Mouse (Mus musculus): ENCODE measurements at regions not wholly inside any gene's neighbourhood (a gene's known extent, or its start where the extent isn't known, plus 50 kb on each side); places are given as distances from the start of the nearest gene placed in this dataset.

DNA sequence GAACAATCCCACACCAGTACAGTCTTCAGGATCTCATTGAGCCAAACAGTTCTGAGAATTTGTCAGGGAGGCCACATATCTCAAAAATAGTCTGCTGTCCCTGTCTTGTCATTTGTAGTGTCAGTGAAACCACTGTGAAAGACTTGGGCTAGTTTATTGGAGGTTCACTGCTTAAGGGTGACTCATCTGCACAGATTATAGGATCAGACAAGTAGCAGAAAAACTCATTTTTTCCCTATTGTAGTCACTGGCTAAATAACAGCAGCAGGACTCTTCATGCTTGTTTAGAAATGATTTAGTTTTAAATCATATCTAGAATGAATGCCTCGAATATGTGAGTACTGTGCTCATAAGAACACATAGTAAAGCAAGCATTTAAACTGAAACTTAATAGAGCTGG is 475.2 kb upstream of the Marcks start:
- DNase-seq (ENCODE audit: low read depth) = no peak

- no peak for DNase-seq (ENCODE audit: low read depth)
Observed at GRCm38 (mm10) chr10:37603529-37603928, 464.8 kb upstream of the Marcks start.

DNA sequence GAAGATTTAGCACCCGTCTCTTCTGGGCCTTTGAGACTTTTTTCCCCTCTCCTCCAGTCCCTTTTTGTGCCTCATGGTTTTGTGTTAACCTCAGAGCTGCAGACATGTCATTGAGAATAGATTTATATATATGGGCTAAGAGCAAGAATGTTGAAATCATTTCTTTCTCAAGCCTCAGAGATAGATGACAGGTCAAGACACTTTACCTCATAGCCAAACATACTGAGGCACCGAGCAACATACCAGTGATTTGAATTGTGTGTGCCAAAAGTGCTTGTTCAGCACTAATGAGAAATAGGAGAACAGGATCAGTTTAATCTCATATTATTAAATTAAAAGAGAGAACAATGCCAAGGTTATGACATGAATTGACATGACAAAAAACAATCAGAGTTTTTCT is 464.2 kb upstream of the Marcks start:
- peak; percentile 49 for DNase-seq (ENCODE audit: low read depth)

GRCm38 (mm10) chr10:37589889-37590288 is 451.2 kb upstream of the Marcks start:
- DNase-seq (ENCODE audit: low read depth) = no peak

GRCm38 (mm10) chr10:37589009-37589408 is 450.3 kb upstream of the Marcks start:
- DNase-seq (ENCODE audit: low read depth) = peak; percentile 45

DNA sequence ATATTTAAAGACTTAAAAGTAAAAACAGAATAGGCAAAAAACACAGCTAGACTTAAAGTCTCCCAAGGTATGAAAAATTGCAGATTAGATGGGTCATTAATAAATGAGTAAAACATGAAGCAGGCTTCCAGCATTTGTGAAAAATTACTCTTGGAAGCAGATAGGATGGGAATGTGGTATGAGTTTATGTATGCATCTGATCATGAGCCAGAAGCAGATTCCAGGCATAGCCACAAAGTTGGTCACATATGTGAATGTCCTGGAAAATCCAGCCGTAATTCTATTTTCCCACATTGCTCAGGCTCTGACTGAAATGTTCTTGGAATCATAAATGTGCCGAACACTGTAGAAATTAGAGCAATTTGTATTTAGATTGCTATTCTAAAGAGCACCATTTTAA is 432.5 kb upstream of the Marcks start:
- DNase-seq (ENCODE audit: low read depth) = no peak

- no peak for DNase-seq (ENCODE audit: low read depth)
Observed at GRCm38 (mm10) chr10:37561705-37562104, 423.0 kb upstream of the Marcks start.

- DNase-seq (ENCODE audit: low read depth) = no peak
Observed at GRCm38 (mm10) chr10:37549446-37549845, 410.7 kb upstream of the Marcks start.

DNA sequence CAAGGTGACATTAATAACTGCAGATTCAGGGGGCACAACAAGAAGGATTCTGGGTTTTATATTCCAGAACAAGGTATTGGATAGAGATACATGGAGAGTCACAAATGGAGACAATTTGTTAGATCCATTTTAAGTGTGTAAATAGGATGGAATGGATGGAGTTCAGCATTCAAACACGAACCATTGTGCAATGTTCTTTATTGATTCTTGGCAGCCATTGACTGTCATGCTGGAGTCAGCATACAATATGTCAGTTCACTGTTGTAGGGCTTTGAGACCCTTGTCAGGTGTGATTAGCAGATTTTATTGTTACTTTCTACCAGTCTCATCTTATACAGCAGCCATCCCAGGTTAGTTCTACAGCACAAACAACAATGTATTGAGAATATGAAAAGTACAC is 402.0 kb upstream of the Marcks start:
- DNase-seq (ENCODE audit: low read depth) = no peak

- DNase-seq (ENCODE audit: low read depth) = no peak
Observed at GRCm38 (mm10) chr10:37505966-37506615, 367.4 kb upstream of the Marcks start.

- peak; percentile 94 for DNase-seq (ENCODE audit: low read depth)
Observed at GRCm38 (mm10) chr10:37504468-37504867, 365.7 kb upstream of the Marcks start.

DNA sequence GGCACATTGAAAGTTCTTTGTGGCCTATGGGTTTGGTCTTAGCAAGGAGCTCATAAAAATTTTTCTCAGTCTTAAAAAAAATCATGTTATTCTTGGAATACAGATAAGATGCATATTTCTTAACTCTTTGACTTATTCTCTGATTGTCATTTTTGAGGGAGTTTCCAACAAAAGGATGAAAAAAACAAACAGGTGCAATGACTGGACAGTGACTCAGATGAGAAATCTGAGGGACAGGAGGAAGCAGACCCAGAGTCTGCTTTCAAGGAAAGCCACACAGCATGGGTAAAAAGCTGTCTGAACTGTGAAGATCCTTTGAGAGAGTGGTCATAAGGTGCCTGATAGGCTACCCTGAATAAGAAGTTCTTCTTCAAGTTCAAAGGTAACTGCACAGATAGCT is 363.8 kb upstream of the Marcks start:
- DNase-seq (ENCODE audit: low read depth) = no peak

GRCm38 (mm10) chr10:37501043-37501442 is 362.3 kb upstream of the Marcks start:
- peak; percentile 86 for DNase-seq (ENCODE audit: low read depth)

- DNase-seq (ENCODE audit: low read depth) = no peak
Observed at GRCm38 (mm10) chr10:37495467-37495866, 356.7 kb upstream of the Marcks start.

GRCm38 (mm10) chr10:37494552-37495166 is 355.9 kb upstream of the Marcks start:
- no peak for DNase-seq (ENCODE audit: low read depth)

DNA sequence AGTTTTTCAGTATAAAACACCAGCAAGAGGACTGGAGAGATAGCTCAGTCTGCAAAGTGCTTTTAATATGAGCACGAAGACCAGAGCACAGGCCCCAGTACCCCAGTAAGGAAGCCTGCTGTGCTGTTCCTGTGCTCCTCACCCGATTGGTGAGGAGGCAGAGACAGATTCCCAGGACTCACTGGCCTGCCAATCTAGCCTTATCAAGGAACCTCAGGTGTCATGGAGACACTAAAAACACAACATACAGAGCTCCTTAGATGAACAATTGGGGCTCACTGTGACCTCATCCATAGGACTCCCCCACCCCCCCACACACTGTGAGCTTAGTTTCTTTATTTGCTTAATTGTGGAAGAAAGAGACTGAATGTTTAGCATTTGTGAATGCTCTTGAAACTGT is 355.4 kb upstream of the Marcks start:
- DNase-seq (ENCODE audit: low read depth) = no peak

- DNase-seq (ENCODE audit: low read depth) = no peak
Observed at GRCm38 (mm10) chr10:37484311-37485023, 345.7 kb upstream of the Marcks start.

DNA sequence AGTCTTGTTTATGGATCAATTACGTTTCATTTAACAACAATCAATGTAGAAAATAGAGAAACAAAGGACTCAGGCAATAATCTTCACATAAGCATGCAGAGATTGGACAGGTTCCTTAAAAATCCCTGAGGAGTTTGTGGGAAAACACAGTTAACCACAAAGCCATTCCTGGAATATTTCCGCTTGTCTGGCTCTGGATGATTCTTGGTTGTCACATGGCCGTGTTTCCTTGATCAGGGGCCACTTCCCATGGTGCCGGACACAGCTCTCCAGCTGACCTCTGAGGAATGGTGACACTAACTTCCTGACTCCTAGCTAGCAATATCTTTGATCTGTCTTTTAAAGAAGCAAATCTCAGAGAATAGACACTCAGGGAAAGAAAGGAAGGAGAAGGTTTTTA is 344.8 kb upstream of the Marcks start:
- no peak for DNase-seq (ENCODE audit: low read depth)

GRCm38 (mm10) chr10:37481879-37482278 is 343.2 kb upstream of the Marcks start:
- no peak for DNase-seq (ENCODE audit: low read depth)

DNA sequence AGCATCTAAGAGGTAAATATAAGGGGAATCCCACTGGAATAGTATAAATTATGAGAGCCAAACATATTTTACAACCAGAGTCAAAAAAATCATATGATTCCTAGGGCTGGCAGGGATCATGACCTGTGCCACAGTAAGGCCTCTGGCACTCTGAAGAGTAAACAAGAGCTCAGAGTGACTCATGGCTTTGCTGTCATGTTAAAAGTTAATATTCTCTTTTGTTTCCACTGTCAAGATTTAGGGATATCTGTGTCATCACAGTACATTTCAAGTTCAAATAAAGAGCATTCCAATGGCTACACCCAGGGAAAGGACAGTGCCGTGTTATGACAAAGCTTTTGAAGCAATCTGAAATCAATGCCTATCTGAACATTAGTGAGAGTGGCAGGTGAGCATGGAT is 341.6 kb upstream of the Marcks start:
- DNase-seq (ENCODE audit: low read depth) = no peak

GRCm38 (mm10) chr10:37478108-37478507 is 339.4 kb upstream of the Marcks start:
- DNase-seq (ENCODE audit: low read depth) = peak; percentile 60

GRCm38 (mm10) chr10:37473086-37473485 is 334.4 kb upstream of the Marcks start:
- DNase-seq (ENCODE audit: low read depth) = no peak

DNA sequence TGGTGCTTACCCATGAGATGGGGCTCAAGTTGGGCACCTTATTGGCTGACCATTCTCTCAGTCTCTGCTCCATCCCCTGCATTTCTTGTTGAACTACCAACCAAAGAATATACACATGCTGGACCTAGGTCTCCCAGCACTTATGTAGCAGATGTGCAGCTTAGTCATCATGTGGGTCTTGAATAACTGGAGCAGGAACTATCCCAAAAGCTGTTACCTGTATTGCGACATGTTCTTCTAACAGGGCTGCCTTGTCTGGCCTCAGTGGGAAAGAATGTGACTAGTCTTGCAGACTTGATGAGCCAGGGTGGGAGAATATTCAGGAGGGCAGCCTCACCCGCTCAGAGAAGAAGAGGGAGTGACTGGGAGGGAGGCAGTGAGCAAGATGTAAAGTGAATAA is 318.7 kb upstream of the Marcks start:
- DNase-seq (ENCODE audit: low read depth) = no peak

Data from gonadal fat pad, adult 2 months (tissue).